ENCODE assay signal across 13 mouse cellular contexts in the genomic region with DNA sequence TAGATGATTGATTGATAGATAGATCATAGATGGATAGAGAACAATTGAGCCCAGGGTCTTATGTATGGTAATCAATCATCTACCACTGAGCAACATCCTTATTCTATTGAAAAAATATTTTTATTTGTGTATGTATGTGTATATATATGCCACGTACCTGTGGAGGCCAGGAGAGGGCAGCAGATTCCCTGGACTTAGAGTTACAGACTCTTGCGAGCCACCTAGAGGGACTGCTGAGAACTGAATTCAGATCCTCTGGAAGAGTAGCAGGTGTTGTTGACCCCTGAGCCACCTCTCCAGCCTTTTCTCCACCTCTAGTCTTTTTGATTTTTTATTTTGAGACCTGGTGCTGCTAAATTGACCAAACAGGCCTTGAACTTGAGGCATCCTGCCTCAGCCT. TPM values are rescaled to one million over a fixed set of nuclear protein-coding genes. Genes with fewer than 3 reads are reported as not detected.
DNase-seq lines count a peak whose midpoint lies in the region; ATAC-seq and TF ChIP-seq lines count a peak whose summit lies in the region.
"Had no signal": no experiment of that assay in that cellular context is flagged by ENCODE, and none has a peak within 500 bp of the region (broad histone marks: within the 10 kb centered on the region; RNA-seq: fewer than 3 reads in every experiment).

No protein-coding gene starts in this region.

- 0 out of 2 replicates have a peak, but pooled peaks have one; percentile 10 for ATAC-seq in erythroid progenitor cell, adult 5-6 weeks (replicated peaks; ENCODE audit: low FRiP score, poor library complexity, severe bottlenecking)
- ATAC-seq: midbrain, embryonic 15.5 days had no signal

- no peak overlapping the region for H3K4me3 ChIP-seq in heart, adult 2 months
- H3K4me3 ChIP-seq: embryonic facial prominence, embryonic 13.5 days; midbrain, embryonic 15.5 days had no signal

- 62% methylated on average over 2 of the region's 2 CpGs for WGBS in heart, adult 2 months

- H3K27me3 ChIP-seq in heart, adult 2 months (ENCODE audit: control insufficient read depth, insufficient read depth, low read length) = no peaks in the 10 kb centered on the region
- H3K27me3 ChIP-seq: embryonic facial prominence, embryonic 13.5 days; midbrain, embryonic 15.5 days had no signal

- intact Hi-C loops in heart, adult 2 months (cut with DNase I) = no loop called here
- intact Hi-C loops in heart, postnatal 10 days (cut with DNase I) = no loop called here

- TF ChIP-seq POLR2A in heart, adult 2 months (IDR thresholded peaks at IDR 0.05; ENCODE audit: insufficient read depth, low read depth, low read length) = no peak

- TF ChIP-seq EP300 in heart, adult 2 months (IDR thresholded peaks at IDR 0.05; ENCODE audit: insufficient read depth, low read depth, low read length) = no peak

- H3K9ac ChIP-seq in heart, adult 2 months (ENCODE audit: low read depth, low read length) = no peak overlapping the region
- H3K9ac ChIP-seq: embryonic facial prominence, embryonic 13.5 days; midbrain, embryonic 15.5 days had no signal

- no peak for DNase-seq in heart, adult 2 months
- DNase-seq in heart, adult 8-10 months (ENCODE audit: low spot score) = no peak
- DNase-seq in thymus, postnatal 14 days = peak; percentile 23
- DNase-seq in thymus, adult 18-20 months = no peak
- DNase-seq in ovary, postnatal 10 days (ENCODE audit: low spot score) = no peak
- DNase-seq in heart, postnatal 10 days = no peak
- no peak for DNase-seq in lung, postnatal 4 days

- no peak overlapping the region for H3K27ac ChIP-seq in heart, adult 2 months
- H3K27ac ChIP-seq: embryonic facial prominence, embryonic 13.5 days; midbrain, embryonic 15.5 days had no signal

- H3K36me3 ChIP-seq in heart, adult 2 months (ENCODE audit: control insufficient read depth, insufficient read depth, low read length) = no peaks in the 10 kb centered on the region
- H3K36me3 ChIP-seq: embryonic facial prominence, embryonic 13.5 days; midbrain, embryonic 15.5 days had no signal

- H3K4me1 ChIP-seq in heart, adult 2 months (ENCODE audit: control insufficient read depth, insufficient read depth, low read length) = no peaks in the 10 kb centered on the region
- H3K4me1 ChIP-seq: embryonic facial prominence, embryonic 13.5 days; midbrain, embryonic 15.5 days had no signal

- peak; percentile 51 for TF ChIP-seq CTCF in heart, adult 2 months (IDR thresholded peaks at IDR 0.05)

- H3K79me2 ChIP-seq in heart, adult 2 months (replicated peaks; ENCODE audit: control insufficient read depth, insufficient read depth, low read length) = no peaks in the 10 kb centered on the region

RNA-seq across cellular contexts. Expression of gene Smurf1, which starts 32.8 kb away (rescaled TPM):
- 10 to 100 TPM; 26.6 to 27.0 TPM for total RNA-seq in heart, adult 2 months (2021)
- 23.1 and 26.2 TPM in 2 replicates for polyA plus RNA-seq in heart, adult 2 months (2012; rRNA removed)
- 10 to 100 TPM; 29.5 to 34.9 (median 30.3) TPM for total RNA-seq in heart, adult 8-10 months (2022)
- total RNA-seq in erythroid progenitor cell, adult 5-6 weeks (2015; ENCODE audit: low replicate concordance) = not detected in 2 replicates
- 1.9 and 2.1 TPM in 2 replicates for total RNA-seq in erythroid progenitor cell, adult 5-6 weeks (2017; ENCODE audit: low replicate concordance)
- total RNA-seq in heart, postnatal 10 days (2021) = 10 to 100 TPM; 28.7 to 33.6 TPM

RNA-seq across cellular contexts. Expression of gene Gm4871, which starts 34.1 kb away (rescaled TPM):
- total RNA-seq in heart, adult 2 months (2021) = not detected
- polyA plus RNA-seq in heart, adult 2 months (2012; rRNA removed) = not detected in 2 replicates
- not detected for total RNA-seq in heart, adult 8-10 months (2022)
- not detected in 2 replicates for total RNA-seq in erythroid progenitor cell, adult 5-6 weeks (2015; ENCODE audit: low replicate concordance)
- not detected in 2 replicates for total RNA-seq in erythroid progenitor cell, adult 5-6 weeks (2017; ENCODE audit: low replicate concordance)
- total RNA-seq in heart, postnatal 10 days (2021) = not detected
- total RNA-seq: left cerebral cortex, postnatal 10 days had no signal
- polyA plus RNA-seq: embryonic facial prominence, embryonic 13.5 days; heart, embryonic 16.5 days; midbrain, embryonic 15.5 days; spleen, adult 2 months had no signal

RNA-seq across cellular contexts. Expression of gene 1700018F24Rik, which starts 44.3 kb away (rescaled TPM):
- total RNA-seq in heart, adult 2 months (2021) = not detected
- not detected in 2 replicates for polyA plus RNA-seq in heart, adult 2 months (2012; rRNA removed)
- not detected for total RNA-seq in heart, adult 8-10 months (2022)
- not detected in 2 replicates for total RNA-seq in erythroid progenitor cell, adult 5-6 weeks (2015; ENCODE audit: low replicate concordance)
- not detected in 2 replicates for total RNA-seq in erythroid progenitor cell, adult 5-6 weeks (2017; ENCODE audit: low replicate concordance)
- not detected for total RNA-seq in heart, postnatal 10 days (2021)
- total RNA-seq: left cerebral cortex, postnatal 10 days had no signal
- polyA plus RNA-seq: embryonic facial prominence, embryonic 13.5 days; heart, embryonic 16.5 days; midbrain, embryonic 15.5 days; spleen, adult 2 months had no signal

Comparison
In these comparisons a context has a peak if more than half of its experiments do, and no peak if none do; other contexts are left out.
1. RNA of gene Smurf1, which starts 32.8 kb away (total RNA-seq): 28.7 to 33.6 TPM in heart, postnatal 10 days, 29.5 to 34.9 TPM in heart, adult 8-10 months and 26.6 to 27.0 TPM in heart, adult 2 months; 1.9 to 2.1 TPM in erythroid progenitor cell, adult 5-6 weeks; every median in the first group is over 4 times any median in the second.